19 mouse cellular contexts compared by ENCODE assay signal in genomic region chr4:135924418-135924817, GRCm38 (mm10). TPM values are rescaled to one million over a fixed set of nuclear protein-coding genes. Genes with fewer than 3 reads are reported as not detected.
DNase-seq lines count a peak whose midpoint lies in the region; ATAC-seq and TF ChIP-seq lines count a peak whose summit lies in the region.
"Had no signal": no experiment of that assay in that cellular context is flagged by ENCODE, and none has a peak within 500 bp of the region (broad histone marks: within the 10 kb centered on the region; RNA-seq: fewer than 3 reads in every experiment).

No protein-coding gene starts in this region.

- peak overlapping the region; percentile 84 for H3K27ac ChIP-seq in kidney, adult 2 months (ENCODE audit: insufficient read depth, low read depth, low read length)
- H3K27ac ChIP-seq in intestine, postnatal 0 days (ENCODE audit: low read depth, low read length), result peak overlapping the region; percentile 64
- H3K27ac ChIP-seq: embryonic facial prominence, embryonic 13.5 days; forebrain, embryonic 12.5 days; heart, embryonic 15.5 days had no signal

- no peak for TF ChIP-seq POLR2A in kidney, adult 2 months (IDR thresholded peaks at IDR 0.05; ENCODE audit: low read depth, low read length)

- WGBS in kidney, adult 2 months, result 62% methylated on average over 2 of the region's 2 CpGs
- 47% methylated on average over 2 of the region's 2 CpGs for WGBS in intestine, postnatal 0 days

- H3K9me3 ChIP-seq in intestine, postnatal 0 days (ENCODE audit: control insufficient read depth), result no peaks in the 10 kb centered on the region
- H3K9me3 ChIP-seq: embryonic facial prominence, embryonic 13.5 days; forebrain, embryonic 12.5 days; heart, embryonic 15.5 days had no signal

- no peak overlapping the region for H3K9ac ChIP-seq in intestine, postnatal 0 days (ENCODE audit: low read depth, low read length)
- H3K9ac ChIP-seq: embryonic facial prominence, embryonic 13.5 days; forebrain, embryonic 12.5 days; heart, embryonic 15.5 days had no signal

- peak; percentile 45 for ATAC-seq in intestine, postnatal 0 days
- ATAC-seq: forebrain, embryonic 16.5 days had no signal

- peaks cover 2% of the 10 kb centered on the region; the same call in 1 of the 2 replicates for H3K4me1 ChIP-seq in kidney, adult 2 months (ENCODE audit: control insufficient read depth, insufficient read depth, low read length)
- no peaks in the 10 kb centered on the region for H3K4me1 ChIP-seq in intestine, postnatal 0 days (replicated peaks; ENCODE audit: control insufficient read depth, insufficient read depth, low read length)

- H3K4me2 ChIP-seq in intestine, postnatal 0 days (replicated peaks; ENCODE audit: low read depth), result no peak overlapping the region
- H3K4me2 ChIP-seq: embryonic facial prominence, embryonic 13.5 days; forebrain, embryonic 12.5 days; heart, embryonic 11.5 days; heart, embryonic 15.5 days had no signal

- peak; percentile 86 for DNase-seq in kidney, adult 2 months
- no peak for DNase-seq in kidney, postnatal 4 days
- DNase-seq in kidney, postnatal 14 days, result peak; percentile 51
- peak; percentile 42 for DNase-seq in yolk sac, embryonic 10.5 days (ENCODE audit: low spot score)
- DNase-seq in testis, postnatal 10 days (ENCODE audit: low spot score), result no peak
- DNase-seq: adrenal gland, adult 2 months; adrenal gland, postnatal 25 days; cerebellum, adult 18-20 months; cerebellum, adult 9-11 months; cerebellum, postnatal 36 days; gastrocnemius, postnatal 10 days; heart, adult 18-20 months; heart, postnatal 14 days had no signal

- TF ChIP-seq CTCF in kidney, adult 2 months (conservative IDR thresholded peaks at IDR 0.05; ENCODE audit: insufficient read depth, insufficient read length, low read depth, low read length), result no peak
- no peak for TF ChIP-seq CTCF in intestine, postnatal 0 days (IDR thresholded peaks at IDR 0.05; ENCODE audit: low read depth)

- H3K36me3 ChIP-seq in kidney, adult 2 months (ENCODE audit: control insufficient read depth, insufficient read depth, low read length), result peaks cover 4% of the 10 kb centered on the region; the same call in 1 of the 2 replicates
- peaks cover 34% of the 10 kb centered on the region for H3K36me3 ChIP-seq in intestine, postnatal 0 days (ENCODE audit: control insufficient read depth, insufficient read depth)

- no peak overlapping the region for H3K4me3 ChIP-seq in kidney, adult 2 months (ENCODE audit: insufficient read depth, low read depth, low read length)
- no peak overlapping the region for H3K4me3 ChIP-seq in intestine, postnatal 0 days (ENCODE audit: low read depth, low read length)
- H3K4me3 ChIP-seq: embryonic facial prominence, embryonic 13.5 days; forebrain, embryonic 12.5 days; heart, embryonic 15.5 days had no signal

- no peaks in the 10 kb centered on the region for H3K27me3 ChIP-seq in kidney, adult 2 months (replicated peaks; ENCODE audit: control insufficient read depth, insufficient read depth, low read length)
- H3K27me3 ChIP-seq in intestine, postnatal 0 days (replicated peaks; ENCODE audit: control insufficient read depth, insufficient read depth, low read length), result no peaks in the 10 kb centered on the region
- H3K27me3 ChIP-seq: embryonic facial prominence, embryonic 13.5 days; forebrain, embryonic 12.5 days; heart, embryonic 15.5 days had no signal

RNA-seq across cellular contexts. Expression of gene Fuca1, which starts 3.9 kb away (rescaled TPM):
- polyA plus RNA-seq in kidney, adult 2 months (2012; rRNA removed), result 161 and 226 TPM in 2 replicates
- polyA plus RNA-seq in intestine, postnatal 0 days (2015; fragmentation: Nextera tagmentation; extraction: Ambion mirVana), result 717 and 739 TPM in 2 replicates

RNA-seq across cellular contexts. Expression of gene Hmgcl, which starts 21.8 kb away (rescaled TPM):
- polyA plus RNA-seq in kidney, adult 2 months (2012; rRNA removed), result 175 and 199 TPM in 2 replicates
- 232 and 235 TPM in 2 replicates for polyA plus RNA-seq in intestine, postnatal 0 days (2015; fragmentation: Nextera tagmentation; extraction: Ambion mirVana)

RNA-seq across cellular contexts. Expression of gene Cnr2, which starts 29.2 kb away (rescaled TPM):
- 2.7 and 4.1 TPM in 2 replicates for polyA plus RNA-seq in kidney, adult 2 months (2012; rRNA removed)
- 0.14 and 0.24 TPM in 2 replicates for polyA plus RNA-seq in intestine, postnatal 0 days (2015; fragmentation: Nextera tagmentation; extraction: Ambion mirVana)
- polyA plus RNA-seq: forebrain, embryonic 16.5 days had no signal

RNA-seq across cellular contexts. Expression of gene Gale, which starts 39.1 kb away (rescaled TPM):
- polyA plus RNA-seq in kidney, adult 2 months (2012; rRNA removed), result 12.9 and 13.4 TPM in 2 replicates
- 99.5 and 131 TPM in 2 replicates for polyA plus RNA-seq in intestine, postnatal 0 days (2015; fragmentation: Nextera tagmentation; extraction: Ambion mirVana)

RNA-seq across cellular contexts. Expression of gene Lypla2, which starts 48.0 kb away (rescaled TPM):
- polyA plus RNA-seq in kidney, adult 2 months (2012; rRNA removed), result 90.8 and 100 TPM in 2 replicates
- 90.3 and 94.9 TPM in 2 replicates for polyA plus RNA-seq in intestine, postnatal 0 days (2015; fragmentation: Nextera tagmentation; extraction: Ambion mirVana)

Comparison
In these comparisons a context has a peak if more than half of its experiments do, and no peak if none do; other contexts are left out.
1. DNase-seq: peak in kidney, adult 2 months (single experiment), kidney, postnatal 14 days (single experiment) and yolk sac, embryonic 10.5 days (single experiment); none in kidney, postnatal 4 days (0 of 2) and testis, postnatal 10 days (single experiment).